Mouse (Mus musculus): Measurements from ENCODE around the gene Vamp2. TPM values are rescaled to one million over a fixed set of nuclear protein-coding genes. Genes with fewer than 3 reads are reported as not detected.
A peak's percentile ranks its signal among the peaks of the same experiment; 100 is the strongest.

The Vamp2 gene
- polyA plus RNA-seq, 1 experiment from 2014 or later: 103 TPM

DNA sequence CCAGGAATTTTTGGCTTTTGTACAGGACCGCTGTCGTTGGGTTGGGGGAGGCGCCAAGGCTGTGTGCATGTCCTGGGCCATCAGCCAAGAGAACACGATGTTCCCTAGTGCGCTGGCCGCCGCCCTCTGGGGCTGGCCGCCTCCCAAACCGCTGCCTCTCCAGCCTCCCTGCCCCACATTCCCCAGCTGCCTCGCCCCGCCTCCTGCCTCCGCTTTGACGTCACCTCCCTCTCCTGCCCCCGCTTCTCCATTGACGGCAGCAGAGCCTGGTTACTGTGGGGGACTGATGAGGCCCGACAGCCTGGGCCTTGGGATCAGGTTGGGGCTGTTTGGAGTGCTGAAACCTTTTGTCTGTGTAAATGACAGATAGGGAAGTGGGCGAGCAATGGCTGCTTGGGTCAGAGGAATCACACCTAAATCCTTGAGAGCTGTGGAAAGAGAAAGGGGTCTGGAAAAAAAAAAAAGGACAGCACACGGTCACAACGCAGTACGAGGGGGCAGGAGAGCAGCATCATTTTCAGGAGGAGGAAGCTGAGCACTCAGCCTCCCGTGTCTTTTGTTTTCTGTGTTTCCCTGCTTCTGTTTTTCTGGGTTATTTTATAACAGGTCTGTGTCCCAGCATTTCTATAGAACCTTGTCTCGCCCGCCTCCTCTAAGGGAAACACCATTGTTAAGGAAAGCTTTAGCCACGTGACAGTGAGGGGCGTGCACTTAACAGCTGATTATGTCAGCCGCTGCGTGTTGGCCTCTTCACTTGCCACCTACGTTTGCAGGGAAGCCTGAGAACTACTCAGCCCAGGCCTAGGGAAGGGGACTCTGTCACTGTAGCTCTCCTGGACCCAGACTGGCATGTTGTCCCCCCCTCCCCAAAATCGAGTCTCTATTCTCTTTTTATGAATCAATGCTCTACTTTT is 9.0 kb downstream of the Vamp2 start:
- H3K27ac ChIP-seq: peak overlapping the region; percentile 87
- peak overlapping the region; percentile 29 for H3K4me3 ChIP-seq (replicated peaks)
- no peaks in the 10 kb centered on the region for H3K27me3 ChIP-seq
- peak; percentile 15; the same call in 1 of the 2 replicates for ATAC-seq (ENCODE audit: low FRiP score)
- peak overlapping the region; percentile 44 for H3K9ac ChIP-seq
- H3K36me3 ChIP-seq (replicated peaks): peaks cover 16% of the 10 kb centered on the region
- 2% methylated on average over 29 of the region's 29 CpGs for WGBS
- no peaks in the 10 kb centered on the region for H3K9me3 ChIP-seq
- H3K4me2 ChIP-seq: peak overlapping the region; percentile 72
- H3K4me1 ChIP-seq: peaks cover 69% of the 10 kb centered on the region

DNA sequence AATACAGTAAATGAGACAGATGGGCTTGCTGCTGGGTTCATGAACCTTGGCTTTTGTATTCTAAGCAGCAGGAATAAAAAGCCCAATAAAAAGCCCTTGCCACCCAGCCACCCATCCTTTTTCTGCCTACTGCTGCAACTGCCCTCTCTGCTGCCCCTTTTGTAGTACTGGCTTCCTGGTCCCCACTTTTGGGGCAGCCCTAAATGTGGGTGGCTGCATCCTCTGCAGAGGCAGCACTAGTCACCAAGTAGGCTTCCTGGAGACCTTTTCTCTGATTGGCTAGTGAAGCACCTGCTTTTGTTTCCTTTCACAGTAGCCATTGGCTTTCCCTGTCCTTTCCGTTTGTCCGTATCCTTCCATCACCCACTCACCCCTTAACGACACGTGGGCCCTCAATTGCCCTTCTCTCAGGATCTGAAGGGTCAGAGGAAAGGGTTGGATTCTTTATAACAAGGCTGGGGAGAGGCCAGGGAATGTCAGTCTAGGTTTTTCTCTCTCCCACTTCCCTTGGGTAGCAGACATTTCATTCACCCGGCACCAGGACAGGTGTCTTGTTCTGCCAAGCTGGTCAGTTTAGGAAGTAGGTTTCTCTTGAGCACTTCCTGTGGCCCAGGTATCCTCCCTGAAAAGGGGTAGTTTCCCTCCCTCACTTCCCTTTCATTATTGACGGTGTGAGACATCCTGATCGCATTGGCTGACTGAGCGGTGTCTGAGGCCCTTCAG is 9.9 kb downstream of the Vamp2 start:
- WGBS: 15% methylated on average over 8 of the region's 8 CpGs

DNA sequence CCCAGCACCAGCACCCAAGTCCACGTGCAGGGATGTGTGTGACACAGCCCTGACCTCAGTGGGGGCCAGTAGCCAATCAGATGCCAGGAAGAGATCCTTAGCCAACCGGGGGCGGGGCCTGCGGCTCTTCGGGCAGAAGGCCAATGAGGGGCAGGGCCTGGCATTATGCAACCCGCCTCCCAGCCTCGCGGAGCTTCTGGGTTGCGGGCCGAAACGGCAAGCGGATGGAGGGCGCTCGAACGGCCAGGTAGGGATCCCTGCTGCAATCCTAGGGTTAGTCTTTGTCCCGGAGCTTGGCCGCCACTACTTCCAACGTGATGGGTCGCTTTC is 10.4 kb downstream of the Vamp2 start:
- no peaks in the 10 kb centered on the region for H3K27me3 ChIP-seq

More for the DNA sequence above, 9.9 kb downstream of the Vamp2 start:
- peaks cover 26% of the 10 kb centered on the region for H3K36me3 ChIP-seq (replicated peaks)
- H3K27ac ChIP-seq: peak overlapping the region; percentile 87
- peak overlapping the region; percentile 50 for H3K4me3 ChIP-seq (replicated peaks)
- H3K4me1 ChIP-seq: peaks cover 69% of the 10 kb centered on the region
- H3K9me3 ChIP-seq: no peaks in the 10 kb centered on the region
- H3K9ac ChIP-seq: peak overlapping the region; percentile 44; the same call in 1 of the 2 replicates
- peak overlapping the region; percentile 72 for H3K4me2 ChIP-seq
- no peak for ATAC-seq (ENCODE audit: low FRiP score)
- H3K27me3 ChIP-seq: no peaks in the 10 kb centered on the region

DNA sequence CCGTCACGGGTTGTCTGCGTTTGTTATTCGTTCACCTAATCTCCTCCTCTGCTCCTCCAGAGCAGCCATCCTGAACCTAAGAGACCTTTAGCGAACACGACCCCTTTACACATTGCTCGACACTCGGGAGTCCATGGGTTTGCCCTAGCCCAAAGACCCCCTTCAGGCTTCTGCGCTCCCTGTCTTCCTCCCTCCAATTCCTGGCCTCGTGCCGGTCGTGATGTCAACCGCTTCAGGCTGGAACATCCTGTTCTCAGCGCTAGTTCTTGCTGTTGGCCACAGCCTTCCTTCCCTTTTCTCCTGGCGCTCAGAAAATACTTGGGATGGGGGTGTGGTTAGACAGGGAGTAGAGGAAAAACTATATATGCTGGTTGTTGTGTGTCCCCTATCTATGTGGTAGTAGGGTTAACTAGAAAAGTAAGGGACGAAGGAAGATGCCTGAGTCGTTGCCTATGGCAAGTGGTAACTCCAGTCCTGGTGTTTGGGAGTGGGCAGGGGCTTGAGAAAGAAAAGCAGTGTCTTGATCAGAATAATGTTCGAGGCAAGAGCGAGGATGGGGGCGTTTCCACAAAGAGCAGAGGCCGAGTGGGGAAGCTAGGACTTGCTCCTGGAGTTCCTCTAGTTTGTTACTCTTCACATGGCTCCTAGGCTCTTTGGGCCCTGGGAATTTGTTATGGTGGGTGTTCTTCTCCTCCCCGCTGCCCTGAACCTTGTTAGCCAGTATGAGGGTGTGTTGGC is 11.1 kb downstream of the Vamp2 start:
- Histone ChIP-seq H3K36me3 (replicated peaks) (peaks cover 37% of the 10 kb centered on the region), H3K27ac (peak overlapping the region; percentile 87), H3K4me2 (peak overlapping the region; percentile 72), H3K4me1 (peaks cover 64% of the 10 kb centered on the region), H3K9me3 (no peaks in the 10 kb centered on the region), H3K27me3 (no peaks in the 10 kb centered on the region), H3K9ac (peak overlapping the region; percentile 44), H3K4me3 (replicated peaks) (peak overlapping the region; percentile 50)
- no peak for ATAC-seq (ENCODE audit: low FRiP score)
- under 1% methylated on average over 22 of the region's 22 CpGs for WGBS

More for the DNA sequence above, 10.4 kb downstream of the Vamp2 start:
- H3K4me1 ChIP-seq: peaks cover 69% of the 10 kb centered on the region
- H3K4me3 ChIP-seq (replicated peaks): peak overlapping the region; percentile 50
- H3K36me3 ChIP-seq (replicated peaks): peaks cover 31% of the 10 kb centered on the region
- peak overlapping the region; percentile 87 for H3K27ac ChIP-seq
- H3K4me2 ChIP-seq: peak overlapping the region; percentile 72
- no peaks in the 10 kb centered on the region for H3K9me3 ChIP-seq
- 1% methylated on average over 19 of the region's 19 CpGs for WGBS
- peak overlapping the region; percentile 44 for H3K9ac ChIP-seq
- peak; percentile 54 for ATAC-seq (ENCODE audit: low FRiP score)

DNA sequence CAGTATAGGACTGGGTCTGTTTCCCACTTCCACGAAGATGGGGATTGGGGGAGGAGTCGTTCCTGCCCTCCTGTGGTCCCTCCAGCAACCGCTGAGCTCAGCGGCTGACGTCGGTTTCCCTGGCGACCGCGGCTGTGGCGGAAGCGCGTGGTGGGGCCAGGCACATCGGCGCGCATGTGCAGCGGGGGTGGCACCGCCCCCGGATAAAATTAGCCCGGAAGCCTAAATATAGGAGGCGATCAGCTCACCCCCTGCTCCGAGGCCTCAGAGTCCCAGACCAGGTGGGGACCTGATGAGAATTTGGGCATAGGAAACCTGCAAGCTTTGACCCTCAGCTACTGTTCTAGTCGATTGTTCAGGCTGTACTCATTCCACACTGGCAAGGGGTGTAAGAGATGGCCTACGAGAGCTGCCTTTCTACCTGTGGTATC is 11.6 kb downstream of the Vamp2 start:
- ATAC-seq (ENCODE audit: low FRiP score): peak; percentile 33
- no peaks in the 10 kb centered on the region for H3K27me3 ChIP-seq
- peaks cover 43% of the 10 kb centered on the region for H3K36me3 ChIP-seq (replicated peaks)
- no peaks in the 10 kb centered on the region for H3K9me3 ChIP-seq
- peak overlapping the region; percentile 87 for H3K27ac ChIP-seq
- H3K4me1 ChIP-seq: peaks cover 61% of the 10 kb centered on the region
- under 1% methylated on average over 23 of the region's 23 CpGs for WGBS
- H3K4me3 ChIP-seq (replicated peaks): peak overlapping the region; percentile 50
- H3K9ac ChIP-seq: peak overlapping the region; percentile 44
- H3K4me2 ChIP-seq: peak overlapping the region; percentile 72

DNA sequence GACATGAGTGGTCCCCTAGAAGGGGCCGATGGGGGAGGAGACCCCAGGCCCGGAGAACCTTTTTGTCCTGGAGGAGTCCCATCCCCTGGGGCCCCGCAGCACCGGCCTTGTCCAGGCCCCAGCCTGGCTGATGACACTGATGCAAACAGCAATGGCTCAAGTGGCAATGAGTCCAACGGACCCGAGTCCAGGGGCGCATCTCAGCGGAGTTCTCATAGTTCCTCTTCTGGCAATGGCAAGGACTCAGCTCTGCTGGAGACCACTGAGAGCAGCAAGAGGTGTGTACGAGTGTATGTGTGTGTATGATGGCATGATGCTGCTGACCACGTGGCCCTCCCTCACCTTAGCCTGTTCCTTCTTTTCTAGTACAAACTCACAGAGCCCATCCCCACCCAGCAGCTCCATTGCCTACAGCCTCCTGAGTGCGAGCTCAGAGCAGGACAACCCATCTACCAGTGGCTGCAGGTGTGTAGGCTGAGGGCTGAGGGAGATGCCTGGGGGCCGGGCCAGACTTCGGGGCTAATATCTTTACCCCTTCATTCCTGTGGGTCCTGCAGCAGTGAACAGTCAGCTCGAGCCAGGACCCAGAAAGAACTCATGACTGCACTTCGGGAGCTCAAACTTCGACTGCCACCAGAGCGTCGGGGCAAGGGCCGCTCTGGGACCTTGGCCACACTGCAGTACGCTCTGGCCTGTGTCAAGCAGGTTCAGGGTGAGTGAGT is 12.5 kb downstream of the Vamp2 start:
- Histone ChIP-seq H3K9ac (peak overlapping the region; percentile 44), H3K36me3 (replicated peaks) (peaks cover 52% of the 10 kb centered on the region), H3K4me3 (replicated peaks) (peak overlapping the region; percentile 50; the same call in 1 of the 2 replicates), H3K27me3 (no peaks in the 10 kb centered on the region), H3K4me2 (peak overlapping the region; percentile 72), H3K27ac (no peak overlapping the region), H3K4me1 (peaks cover 53% of the 10 kb centered on the region), H3K9me3 (no peaks in the 10 kb centered on the region)
- 90% methylated on average over 20 of the region's 20 CpGs for WGBS
- no peak for ATAC-seq (ENCODE audit: low FRiP score)

DNA sequence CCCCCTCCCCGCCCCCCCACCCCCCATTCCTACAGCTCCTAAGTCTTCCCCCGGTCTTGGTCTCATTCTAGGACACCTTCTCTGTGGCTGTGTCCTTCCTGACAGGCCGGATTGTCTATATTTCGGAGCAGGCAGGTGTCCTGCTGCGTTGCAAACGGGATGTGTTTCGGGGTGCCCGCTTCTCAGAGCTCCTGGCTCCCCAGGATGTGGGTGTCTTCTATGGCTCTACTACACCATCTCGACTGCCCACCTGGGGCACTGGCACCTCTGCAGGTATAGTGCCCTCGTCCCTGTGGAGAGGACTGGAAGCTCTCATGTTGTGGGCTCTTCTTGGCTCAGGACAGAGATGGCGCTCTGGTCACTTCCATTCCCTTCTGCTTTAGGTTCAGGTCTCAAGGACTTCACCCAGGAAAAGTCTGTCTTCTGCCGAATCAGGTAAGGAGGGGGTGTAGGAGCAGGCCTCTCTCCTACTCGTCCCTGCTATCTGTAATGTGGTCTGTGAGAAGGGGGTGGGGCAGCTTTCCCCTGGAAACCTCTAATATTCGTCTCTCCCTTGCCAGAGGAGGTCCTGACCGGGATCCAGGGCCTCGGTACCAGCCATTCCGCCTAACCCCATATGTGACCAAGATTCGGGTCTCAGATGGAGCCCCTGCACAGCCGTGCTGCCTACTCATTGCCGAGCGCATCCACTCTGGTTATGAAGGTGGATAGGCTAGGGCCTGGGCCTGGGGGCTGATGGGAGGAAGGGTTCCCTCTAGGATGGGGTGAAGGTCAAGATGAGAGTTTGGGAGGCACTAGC is 13.5 kb downstream of the Vamp2 start:
- Histone ChIP-seq H3K4me2 (no peak overlapping the region), H3K27ac (no peak overlapping the region), H3K4me1 (peaks cover 43% of the 10 kb centered on the region), H3K4me3 (replicated peaks) (no peak overlapping the region), H3K36me3 (replicated peaks) (peaks cover 62% of the 10 kb centered on the region), H3K9ac (no peak overlapping the region), H3K9me3 (no peaks in the 10 kb centered on the region), H3K27me3 (no peaks in the 10 kb centered on the region)
- WGBS: 93% methylated on average over 20 of the region's 21 CpGs
- ATAC-seq (ENCODE audit: low FRiP score): no peak

DNA sequence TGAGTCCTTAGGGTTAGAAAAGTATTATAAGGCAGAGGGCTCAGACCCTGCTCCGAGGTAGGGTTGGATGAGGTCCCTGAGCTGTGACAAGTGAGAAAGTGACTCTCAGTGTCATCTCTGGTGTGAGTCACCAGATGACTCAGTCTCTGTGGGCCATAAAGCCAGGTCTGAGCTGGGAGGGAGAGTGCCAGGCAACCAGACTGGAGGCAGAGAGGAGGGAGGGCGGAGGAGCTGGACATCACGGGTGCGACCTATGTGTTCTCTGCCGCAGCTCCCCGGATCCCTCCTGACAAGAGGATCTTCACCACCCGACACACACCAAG is 14.1 kb downstream of the Vamp2 start:
- Histone ChIP-seq H3K36me3 (replicated peaks) (peaks cover 68% of the 10 kb centered on the region), H3K27ac (no peak overlapping the region), H3K27me3 (no peaks in the 10 kb centered on the region), H3K4me1 (peaks cover 38% of the 10 kb centered on the region), H3K9me3 (no peaks in the 10 kb centered on the region), H3K9ac (no peak overlapping the region), H3K4me2 (no peak overlapping the region), H3K4me3 (replicated peaks) (no peak overlapping the region)
- ATAC-seq (ENCODE audit: low FRiP score): no peak
- 94% methylated on average over 7 of the region's 7 CpGs for WGBS

DNA sequence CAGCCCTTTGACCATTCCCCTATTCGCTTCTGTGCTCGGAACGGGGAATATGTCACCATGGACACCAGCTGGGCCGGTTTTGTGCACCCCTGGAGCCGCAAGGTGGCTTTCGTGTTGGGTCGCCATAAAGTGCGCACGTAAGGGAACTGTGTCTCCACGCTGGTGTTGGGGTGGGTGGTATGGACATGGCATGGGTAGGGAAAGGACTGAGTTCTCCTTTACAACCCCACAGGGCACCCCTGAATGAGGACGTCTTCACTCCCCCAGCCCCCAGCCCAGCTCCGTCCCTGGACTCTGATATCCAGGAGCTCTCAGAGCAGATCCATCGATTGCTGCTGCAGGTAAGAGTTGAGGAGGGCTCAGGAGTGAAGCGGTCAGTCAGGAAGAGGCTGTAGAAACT is 14.8 kb downstream of the Vamp2 start:
- Histone ChIP-seq H3K27me3 (no peaks in the 10 kb centered on the region), H3K4me3 (replicated peaks) (no peak overlapping the region), H3K4me1 (peaks cover 30% of the 10 kb centered on the region), H3K4me2 (no peak overlapping the region), H3K9me3 (no peaks in the 10 kb centered on the region), H3K36me3 (replicated peaks) (peaks cover 75% of the 10 kb centered on the region), H3K9ac (no peak overlapping the region), H3K27ac (no peak overlapping the region)
- ATAC-seq (ENCODE audit: low FRiP score): no peak
- WGBS: 94% methylated on average over 14 of the region's 14 CpGs

DNA sequence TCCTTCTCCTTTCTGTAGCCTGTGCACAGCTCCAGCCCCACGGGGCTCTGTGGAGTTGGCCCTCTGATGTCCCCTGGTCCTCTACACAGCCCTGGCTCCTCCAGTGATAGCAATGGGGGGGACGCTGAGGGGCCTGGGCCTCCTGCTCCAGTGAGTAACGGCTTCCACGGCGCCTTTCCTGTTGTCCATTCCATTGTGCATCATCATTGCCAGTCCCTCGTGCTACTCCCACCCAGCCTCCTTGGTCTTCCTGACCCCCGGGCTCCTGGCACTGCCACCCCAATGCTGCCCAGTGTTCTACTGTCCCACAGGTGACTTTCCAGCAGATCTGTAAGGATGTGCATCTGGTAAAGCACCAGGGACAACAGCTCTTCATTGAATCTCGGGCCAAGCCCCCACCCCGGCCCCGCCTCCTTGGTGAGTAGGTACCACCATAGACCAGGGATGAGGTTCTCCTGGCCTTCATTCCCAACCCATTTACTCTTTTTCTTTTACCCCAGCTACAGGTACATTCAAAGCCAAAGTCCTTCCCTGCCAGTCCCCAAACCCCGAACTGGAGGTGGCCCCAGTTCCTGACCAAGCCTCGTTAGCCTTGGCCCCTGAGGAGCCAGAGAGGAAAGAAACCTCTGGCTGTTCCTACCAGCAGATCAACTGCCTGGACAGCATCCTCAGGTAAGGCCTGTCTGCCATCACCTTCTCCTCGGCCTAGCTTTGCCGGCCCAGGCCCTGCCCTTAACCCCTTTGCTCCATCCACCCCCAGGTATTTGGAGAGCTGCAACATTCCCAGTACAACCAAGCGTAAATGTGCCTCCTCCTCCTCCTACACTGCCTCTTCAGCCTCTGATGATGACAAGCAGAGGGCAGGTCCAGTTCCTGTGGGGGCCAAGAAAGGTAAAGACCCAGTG is 15.5 kb downstream of the Vamp2 start:
- Histone ChIP-seq H3K4me1 (peaks cover 24% of the 10 kb centered on the region), H3K27me3 (no peaks in the 10 kb centered on the region), H3K9ac (no peak overlapping the region), H3K4me3 (replicated peaks) (no peak overlapping the region; the same call in 1 of the 2 replicates), H3K27ac (no peak overlapping the region), H3K36me3 (replicated peaks) (peaks cover 82% of the 10 kb centered on the region), H3K4me2 (no peak overlapping the region), H3K9me3 (no peaks in the 10 kb centered on the region)
- 87% methylated on average over 15 of the region's 15 CpGs for WGBS
- ATAC-seq (ENCODE audit: low FRiP score): no peak
